Mouse (Mus musculus) liver, adult 2 months (tissue): ENCODE measurements at regions not wholly inside any gene's neighbourhood (a gene's known extent, or its start where the extent isn't known, plus 50 kb on each side); places are given as distances from the start of the nearest gene placed in this dataset.

ENCODE experiments used
- CTCF ChIP-seq: fragments of 200-500 bp; IDR thresholded peaks from 2 replicates; pipeline ENCODE4 v1.5.1; 2011; ENCODE audit warnings: low read depth, low read length, control low read depth
- POLR2A ChIP-seq: fragments of 200-500 bp; IDR thresholded peaks from 2 replicates; pipeline ENCODE4 v1.6.1; 2011; ENCODE audit warnings: low read length, control low read depth; ENCODE audit not compliant: insufficient read depth; ENCODE audit errors: extremely low read depth

DNA sequence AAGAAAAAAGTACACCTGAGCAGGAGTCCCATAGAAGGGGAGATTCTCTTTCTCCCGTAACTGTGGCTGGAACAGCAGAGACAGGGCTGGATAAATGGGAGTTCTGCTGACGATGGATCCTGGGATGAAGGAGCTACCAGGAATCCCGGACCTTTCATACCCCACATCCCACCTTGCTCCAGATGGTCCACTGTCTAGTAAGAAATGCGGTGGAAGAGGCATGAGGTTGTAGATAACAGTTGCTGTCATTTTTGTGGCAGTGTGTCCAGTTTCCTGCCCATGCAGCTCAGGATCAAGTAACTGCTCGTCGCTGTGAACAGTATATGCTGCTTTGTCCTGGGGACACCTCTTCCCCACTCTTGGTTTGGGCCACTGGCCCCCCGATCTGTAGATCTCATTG lies 190.1 kb upstream of the Mphosph6 start:
- TF ChIP-seq CTCF, result no peak
- TF ChIP-seq POLR2A, result no peak
